8 mouse cellular contexts compared by ENCODE assay signal in the genomic region with DNA sequence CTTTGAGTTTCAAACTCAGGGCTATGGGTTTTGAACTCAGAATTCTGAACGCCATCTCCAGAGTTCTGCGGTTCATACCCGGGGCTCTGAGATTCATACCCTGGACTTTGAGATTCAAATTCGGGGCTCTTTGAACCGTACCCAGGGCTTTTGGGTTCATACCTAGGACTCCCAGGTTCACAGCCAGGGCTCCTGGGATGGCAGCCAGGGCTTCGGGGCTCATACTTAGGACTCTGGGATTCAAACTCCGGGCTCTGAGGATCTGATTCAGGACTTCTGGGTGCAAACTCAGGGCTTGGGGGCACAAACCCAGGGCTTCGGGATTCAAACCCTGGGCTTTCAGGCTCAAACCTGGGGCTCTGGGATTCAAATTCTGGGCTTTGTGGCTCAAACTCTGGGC. TPM values are rescaled to one million over a fixed set of nuclear protein-coding genes. Genes with fewer than 3 reads are reported as not detected.
DNase-seq lines count a peak whose midpoint lies in the region; ATAC-seq lines count a peak whose summit lies in the region.

No protein-coding gene starts in this region.

- no peak overlapping the region for H3K27ac ChIP-seq in hindbrain, embryonic 16.5 days (ENCODE audit: low read depth, low read length)
- no peak overlapping the region for H3K27ac ChIP-seq in liver, embryonic 16.5 days (ENCODE audit: low read length)

- H3K27me3 ChIP-seq in hindbrain, embryonic 16.5 days (replicated peaks; ENCODE audit: control insufficient read depth, insufficient read depth, low read length): no peaks in the 10 kb centered on the region
- no peaks in the 10 kb centered on the region for H3K27me3 ChIP-seq in liver, embryonic 16.5 days (ENCODE audit: control insufficient read depth, insufficient read depth, low read depth, low read length)

- no peaks in the 10 kb centered on the region for H3K9me3 ChIP-seq in hindbrain, embryonic 16.5 days (ENCODE audit: control insufficient read depth, low read length)
- H3K9me3 ChIP-seq in liver, embryonic 16.5 days (replicated peaks; ENCODE audit: control insufficient read depth, low read length): no peaks in the 10 kb centered on the region

- peaks cover 11% of the 10 kb centered on the region for H3K36me3 ChIP-seq in hindbrain, embryonic 16.5 days (ENCODE audit: control insufficient read depth, insufficient read depth, low read length)
- no peaks in the 10 kb centered on the region; the same call in 1 of the 2 replicates for H3K36me3 ChIP-seq in liver, embryonic 16.5 days (ENCODE audit: control insufficient read depth, insufficient read depth)

- H3K4me3 ChIP-seq in hindbrain, embryonic 16.5 days (ENCODE audit: low read length): peak overlapping the region; percentile 95
- H3K4me3 ChIP-seq in liver, embryonic 16.5 days (ENCODE audit: low read depth, low read length): peak overlapping the region; percentile 79

- WGBS in hindbrain, embryonic 16.5 days: 89% methylated on average over 8 of the region's 8 CpGs
- WGBS in liver, embryonic 16.5 days (ENCODE audit: insufficient replicate concordance): 85% methylated on average over 8 of the region's 8 CpGs

- peak overlapping the region; percentile 73 for H3K4me2 ChIP-seq in hindbrain, embryonic 16.5 days (ENCODE audit: low read length)
- peak overlapping the region; percentile 98 for H3K4me2 ChIP-seq in liver, embryonic 16.5 days (ENCODE audit: low read depth, low read length)

- H3K9ac ChIP-seq in hindbrain, embryonic 16.5 days (ENCODE audit: low read depth, low read length): peak overlapping the region; percentile 97; the same call in 1 of the 2 replicates
- H3K9ac ChIP-seq in liver, embryonic 16.5 days (ENCODE audit: low read depth, low read length): peak overlapping the region; percentile 80; the same call in 1 of the 2 replicates

- DNase-seq in cerebellum, adult 11 months: peak; percentile 27
- no peak for DNase-seq in cerebellum, adult 8-10 months
- peak; percentile 20 to 40 for DNase-seq in cerebellum, postnatal 14 days
- no peak for DNase-seq in embryo, embryonic 10.5 days (ENCODE audit: low spot score)
- DNase-seq in left cerebral cortex, adult 9 months (ENCODE audit: low spot score in 2 of 2): no peak
- no peak for DNase-seq in spleen, postnatal 10 days (ENCODE audit: low spot score in 2 of 2)

- no peak for ATAC-seq in hindbrain, embryonic 16.5 days
- ATAC-seq in liver, embryonic 16.5 days (ENCODE audit: low read depth): no peak

- H3K4me1 ChIP-seq in hindbrain, embryonic 16.5 days (ENCODE audit: control insufficient read depth, insufficient read depth, low read depth, low read length): peaks cover 20% of the 10 kb centered on the region
- peaks cover 21% of the 10 kb centered on the region for H3K4me1 ChIP-seq in liver, embryonic 16.5 days (ENCODE audit: control insufficient read depth, low read depth, low read length)

RNA-seq across cellular contexts. Expression of gene Zfp768, which starts 1.0 kb away (rescaled TPM):
- polyA plus RNA-seq in hindbrain, embryonic 16.5 days (2015; fragmentation: Nextera tagmentation; extraction: Ambion mirVana): 16.3 and 17.4 TPM in 2 replicates
- 4.1 and 4.2 TPM in 2 replicates for polyA plus RNA-seq in liver, embryonic 16.5 days (2015; fragmentation: Nextera tagmentation; extraction: Ambion mirVana)

RNA-seq across cellular contexts. Expression of gene Zfp747, which starts 31.5 kb away (rescaled TPM):
- 8.7 and 9.3 TPM in 2 replicates for polyA plus RNA-seq in hindbrain, embryonic 16.5 days (2015; fragmentation: Nextera tagmentation; extraction: Ambion mirVana)
- polyA plus RNA-seq in liver, embryonic 16.5 days (2015; fragmentation: Nextera tagmentation; extraction: Ambion mirVana): 1.7 and 2.0 TPM in 2 replicates

RNA-seq across cellular contexts. Expression of gene 9130019O22Rik, which starts 42.6 kb away (rescaled TPM):
- polyA plus RNA-seq in hindbrain, embryonic 16.5 days (2015; fragmentation: Nextera tagmentation; extraction: Ambion mirVana): 3.9 and 4.5 TPM in 2 replicates
- 1.3 TPM in 2 replicates for polyA plus RNA-seq in liver, embryonic 16.5 days (2015; fragmentation: Nextera tagmentation; extraction: Ambion mirVana)

RNA-seq across cellular contexts. Expression of gene Itgal, which starts 48.3 kb away (rescaled TPM):
- polyA plus RNA-seq in hindbrain, embryonic 16.5 days (2015; fragmentation: Nextera tagmentation; extraction: Ambion mirVana): 0.26 and 0.44 TPM in 2 replicates
- 5.4 and 6.7 TPM in 2 replicates for polyA plus RNA-seq in liver, embryonic 16.5 days (2015; fragmentation: Nextera tagmentation; extraction: Ambion mirVana)

RNA-seq across cellular contexts. Expression of gene E430018J23Rik, which starts 49.1 kb away (rescaled TPM):
- 4.6 and 5.4 TPM in 2 replicates for polyA plus RNA-seq in hindbrain, embryonic 16.5 days (2015; fragmentation: Nextera tagmentation; extraction: Ambion mirVana)
- polyA plus RNA-seq in liver, embryonic 16.5 days (2015; fragmentation: Nextera tagmentation; extraction: Ambion mirVana): 1.8 and 1.9 TPM in 2 replicates

Comparison
In these comparisons a context has a peak if more than half of its experiments do, and no peak if none do; other contexts are left out.
1. DNase-seq: peak in cerebellum, adult 11 months (single experiment) and cerebellum, postnatal 14 days (2 of 2); none in cerebellum, adult 8-10 months (single experiment), embryo, embryonic 10.5 days (single experiment), left cerebral cortex, adult 9 months (0 of 2) and spleen, postnatal 10 days (0 of 2).